Mouse (Mus musculus) CD4-positive helper T cell, adult 2 months (primary cell): ENCODE results near the gene 4930435E12Rik.

Experiments used
- DNase-seq: peaks from one replicate; pipeline ENCODE4 v3.0.0-alpha.2; 2012; ENCODE audit warnings: low read depth, missing footprints, low spot score

Gene 4930435E12Rik

DNA sequence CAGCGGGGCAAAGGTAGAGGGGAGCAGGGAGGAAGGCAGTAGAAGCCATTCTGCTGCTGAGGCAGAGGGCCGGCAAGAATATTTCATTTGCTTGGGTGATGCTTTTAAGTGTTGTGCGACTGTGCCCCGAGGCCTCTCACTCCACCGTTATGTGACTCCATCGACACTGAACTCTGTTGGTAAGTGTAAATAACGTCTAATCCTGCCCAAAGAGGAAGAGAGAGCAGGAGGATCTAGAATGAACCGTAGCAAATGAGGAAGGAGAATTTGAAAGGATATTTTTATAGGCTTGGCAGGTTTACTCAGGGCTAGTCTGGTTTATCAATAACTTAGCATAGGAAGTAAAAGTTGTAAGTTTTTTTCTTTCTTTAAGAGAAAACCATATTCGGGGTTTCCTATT is 59.0 kb downstream of the 4930435E12Rik start:
- no peak for DNase-seq

DNA sequence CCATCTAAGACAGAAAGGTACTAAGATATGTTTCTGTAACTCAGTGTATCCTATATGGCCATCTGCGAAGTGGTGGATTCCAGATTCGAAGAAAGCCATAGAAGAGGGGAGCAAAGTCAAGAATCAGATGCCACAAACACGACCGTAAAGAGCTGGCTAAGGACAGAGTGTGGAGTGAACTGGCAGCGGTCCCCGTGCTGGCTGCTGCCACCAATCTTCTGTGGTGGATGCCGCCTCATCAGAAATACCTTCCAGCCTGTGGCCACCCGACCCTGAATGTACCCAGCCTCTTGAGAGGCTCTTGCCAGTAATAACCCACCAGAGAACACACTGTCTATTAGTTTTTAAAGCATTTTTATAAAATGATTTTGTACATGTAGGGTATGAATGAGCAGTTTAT is 60.2 kb downstream of the 4930435E12Rik start:
- DNase-seq: no peak

DNA sequence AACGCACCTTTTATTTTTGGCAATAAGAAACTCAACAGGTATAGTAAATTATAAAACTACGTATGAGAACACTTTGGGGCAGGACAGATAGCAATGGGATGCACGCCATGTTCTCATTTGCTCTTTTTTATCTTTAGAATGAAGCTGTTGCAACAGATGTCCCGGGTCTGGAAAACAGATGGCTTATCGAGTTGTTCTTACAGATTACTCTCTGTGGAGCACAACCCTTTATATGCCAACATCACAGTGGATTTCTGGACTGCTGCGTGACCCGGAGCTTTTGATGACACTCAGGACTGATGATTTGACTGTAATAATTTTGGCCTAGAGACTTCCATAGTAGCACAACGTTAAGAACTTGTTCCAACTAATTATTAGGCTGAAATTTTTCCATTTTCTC is 60.8 kb downstream of the 4930435E12Rik start:
- no peak for DNase-seq

DNA sequence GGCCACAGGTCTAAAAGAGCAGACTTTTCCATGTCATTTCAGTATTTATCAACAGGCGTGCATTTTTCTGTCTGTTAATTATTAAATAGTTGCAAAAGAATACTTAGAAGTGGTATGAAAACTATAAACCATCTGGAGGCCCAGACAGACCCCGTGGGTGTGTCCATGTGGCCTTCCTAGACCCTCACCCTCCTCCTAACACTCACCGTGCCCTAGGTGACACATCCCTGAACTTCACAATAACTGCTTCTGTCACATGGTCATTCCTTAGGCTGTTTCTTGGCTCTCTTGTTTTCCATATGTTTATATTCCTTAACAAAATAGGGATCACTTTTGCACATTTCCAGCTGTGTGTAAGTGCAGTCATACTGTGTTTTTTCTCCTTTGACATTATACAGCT is 61.9 kb downstream of the 4930435E12Rik start:
- DNase-seq: no peak

DNA sequence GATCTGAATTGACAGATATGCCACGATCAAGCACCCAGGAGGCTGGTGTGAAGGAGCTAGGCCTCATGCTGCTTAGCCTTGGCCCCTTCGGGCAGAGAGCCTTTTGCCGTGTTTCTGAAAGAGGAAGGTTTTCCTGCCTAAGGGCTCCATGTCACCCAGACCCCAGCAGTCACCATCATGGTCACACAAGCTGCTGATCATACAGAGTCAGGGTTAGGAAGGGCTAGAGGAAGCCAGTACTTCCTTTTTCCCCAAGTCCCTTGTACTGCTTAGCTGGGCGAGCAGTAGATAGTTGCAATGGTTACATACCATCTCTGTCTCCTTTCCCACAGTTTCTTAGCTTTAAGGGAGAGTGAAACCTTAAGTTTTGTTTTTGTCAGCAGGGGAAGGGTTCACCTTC is 65.0 kb downstream of the 4930435E12Rik start:
- no peak for DNase-seq

DNA sequence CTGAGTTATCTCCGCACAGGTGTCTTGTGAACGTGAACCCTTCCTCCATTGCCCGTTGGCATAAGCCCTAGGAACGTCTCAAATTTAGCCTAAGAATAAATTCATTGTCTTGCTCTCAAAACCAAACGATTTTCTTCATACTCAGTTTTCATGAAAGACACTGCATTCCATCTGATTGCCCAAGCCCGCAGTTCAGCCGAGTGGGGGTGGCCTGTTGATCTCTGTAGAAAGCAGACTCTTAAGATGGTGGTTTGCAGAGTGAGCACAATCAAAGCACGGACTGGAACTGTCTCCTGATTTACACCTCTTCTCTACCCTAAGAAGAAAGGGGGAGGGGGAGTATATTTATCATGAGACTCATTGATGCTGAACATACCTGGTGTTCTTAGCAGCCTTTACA is 66.1 kb downstream of the 4930435E12Rik start:
- no peak for DNase-seq
